Mouse (Mus musculus): ENCODE results near the gene Tor4a. TPM values are rescaled to one million over a fixed set of nuclear protein-coding genes. Genes with fewer than 3 reads are reported as not detected.

The Tor4a gene
- total and polyA plus RNA-seq, 3 experiments: 12.6 to 20.4 (median 15.3) TPM

GRCm38 (mm10) chr2:25195211-25196156 lies 1.2 kb downstream of the Tor4a start:
- dilution Hi-C loops (cut with MboI; ENCODE audit: extremely low pct_ligation_motif_present, extremely low pct_unique_long_range_greater_than_20kb, low sequenced_read_pairs) (no loop called here), in situ Hi-C loops (cut with MboI; ENCODE audit: low pct_ligation_motif_present, low pct_unique_long_range_greater_than_20kb, low sequenced_read_pairs) (no loop called here)
- Histone ChIP-seq H3K4me3 (replicated peaks in 1 of 3; ENCODE audit: low read depth in 2 of 3, low read length in 2 of 3, poor library complexity in 1 of 3) (peak overlapping the region; percentile 61 to 98 (median 83)), H3K27ac (ENCODE audit: insufficient read depth, low read depth) (peak overlapping the region; percentile 98), H3K27me3 (replicated peaks) (no peaks in the 10 kb centered on the region), H3K4me2 (ENCODE audit: insufficient read depth, low read depth, poor library complexity, severe bottlenecking) (peak overlapping the region; percentile 99), H3K9ac (ENCODE audit: insufficient read depth, low read depth) (peak overlapping the region; percentile 95), H3K9me3 (replicated peaks; ENCODE audit: low read length) (no peaks in the 10 kb centered on the region), H3K79me2 (replicated peaks; ENCODE audit: control insufficient read depth, extremely low read depth, insufficient read depth, poor library complexity, severe bottlenecking) (peaks cover 16% of the 10 kb centered on the region), H3K4me1 (ENCODE audit: control insufficient read depth in 1 of 2, insufficient read depth in 2 of 2) (peaks cover 14 to 36% of the 10 kb centered on the region in 2 experiments), H3K36me3 (replicated peaks in 1 of 2; ENCODE audit: control insufficient read depth in 1 of 2, insufficient read depth in 1 of 2, low read length in 1 of 2) (peaks cover 15 to 49% of the 10 kb centered on the region in 2 experiments)
- DNase-seq (ENCODE audit: extremely low read depth): peak; percentile 96
- no peak for TF ChIP-seq PAX5 (IDR thresholded peaks at IDR 0.05; ENCODE audit: low read length)
- no peak for TF ChIP-seq TBP (conservative IDR thresholded peaks at IDR 0.05; ENCODE audit: low read depth, low read length)
- peak; percentile 91 for TF ChIP-seq BHLHE40 (IDR thresholded peaks at IDR 0.05; ENCODE audit: low read depth, low read length)
- peak; percentile 83 for TF ChIP-seq CHD2 (IDR thresholded peaks at IDR 0.05; ENCODE audit: low read length)
- TF ChIP-seq ZMIZ1 (IDR thresholded peaks at IDR 0.05; ENCODE audit: low read depth, low read length): peak; percentile 53; the same call in 1 of the 2 replicates
- TF ChIP-seq ETS1 (conservative IDR thresholded peaks at IDR 0.05; ENCODE audit: low read depth, low read length): peak; percentile 74
- TF ChIP-seq MYC (IDR thresholded peaks at IDR 0.05; ENCODE audit: low read depth, low read length): peak; percentile 78
- TF ChIP-seq MAFK (IDR thresholded peaks at IDR 0.05; ENCODE audit: insufficient replicate concordance, low read length): no peak
- peak; percentile 41 for TF ChIP-seq POLR2A (IDR thresholded peaks at IDR 0.05; ENCODE audit: low read depth, low read length)
- no peak for TF ChIP-seq JUN (IDR thresholded peaks at IDR 0.05; ENCODE audit: insufficient read depth, low read depth, low read length)
- TF ChIP-seq RCOR1 (conservative IDR thresholded peaks at IDR 0.05; ENCODE audit: low read depth, low read length): no peak; the same call in 1 of the 2 replicates
- no peak for TF ChIP-seq POLR2AphosphoS2 (IDR thresholded peaks at IDR 0.05; ENCODE audit: low read depth, low read length)
- no peak for TF ChIP-seq KAT2A (IDR thresholded peaks at IDR 0.05; ENCODE audit: insufficient replicate concordance, low read length)
- TF ChIP-seq RAD21 (IDR thresholded peaks at IDR 0.05; ENCODE audit: low read depth, low read length): no peak
- no peak for TF ChIP-seq CTCF (conservative IDR thresholded peaks at IDR 0.05 in 1 of 2, IDR thresholded peaks at IDR 0.05 in 1 of 2; ENCODE audit: low read depth in 2 of 2, low read length in 2 of 2)
- TF ChIP-seq ZNF384 (IDR thresholded peaks at IDR 0.05; ENCODE audit: low read depth, low read length): no peak
- no peak for TF ChIP-seq ZKSCAN1 (IDR thresholded peaks at IDR 0.05; ENCODE audit: borderline replicate concordance, low read depth, low read length)
- TF ChIP-seq MXI1 (IDR thresholded peaks at IDR 0.05; ENCODE audit: low read depth, low read length): peak; percentile 68
- no peak; the same call in 1 of the 2 replicates for TF ChIP-seq EP300 (IDR thresholded peaks at IDR 0.05; ENCODE audit: low read length)
- peak; percentile 59 for TF ChIP-seq SIN3A (IDR thresholded peaks at IDR 0.05; ENCODE audit: low read length)
- TF ChIP-seq UBTF (IDR thresholded peaks at IDR 0.05; ENCODE audit: low read depth, low read length): peak; percentile 48; the same call in 1 of the 2 replicates
- TF ChIP-seq NELFE (IDR thresholded peaks at IDR 0.05; ENCODE audit: low read depth, low read length): no peak; the same call in 1 of the 2 replicates
- peak; percentile 82 for TF ChIP-seq MAX (IDR thresholded peaks at IDR 0.05; ENCODE audit: low read length)
- no peak for TF ChIP-seq SMC3 (IDR thresholded peaks at IDR 0.05; ENCODE audit: low read depth, low read length)
- TF ChIP-seq IRF4 (IDR thresholded peaks at IDR 0.05; ENCODE audit: low read depth, low read length): peak; percentile 53
- peak; percentile 77 for TF ChIP-seq USF1 (IDR thresholded peaks at IDR 0.05; ENCODE audit: low read depth, low read length)
- peak; percentile 79 for TF ChIP-seq MAZ (IDR thresholded peaks at IDR 0.05; ENCODE audit: low read depth, low read length)
- no peak for TF ChIP-seq E2F4 (IDR thresholded peaks at IDR 0.05; ENCODE audit: insufficient replicate concordance, low read depth, low read length)
- peak; percentile 54 for TF ChIP-seq TCF12 (IDR thresholded peaks at IDR 0.05; ENCODE audit: low read depth, low read length)
- peak; percentile 70 for TF ChIP-seq HCFC1 (IDR thresholded peaks at IDR 0.05; ENCODE audit: low read depth, low read length)
- peak; percentile 73 for TF ChIP-seq MEF2A (IDR thresholded peaks at IDR 0.05; ENCODE audit: borderline replicate concordance, low read depth, low read length)
- TF ChIP-seq CHD1 (IDR thresholded peaks at IDR 0.05; ENCODE audit: low read depth, low read length): no peak
- TF ChIP-seq GABPA (IDR thresholded peaks at IDR 0.05; ENCODE audit: insufficient replicate concordance, low read depth, low read length): no peak
- TF ChIP-seq ELF1 (IDR thresholded peaks at IDR 0.05; ENCODE audit: low read depth, low read length): peak; percentile 95
- no peak for TF ChIP-seq ZC3H11A (IDR thresholded peaks at IDR 0.05; ENCODE audit: low read depth, low read length)
- no peak; the same call in 1 of the 2 replicates for TF ChIP-seq USF2 (conservative IDR thresholded peaks at IDR 0.05; ENCODE audit: low read depth, low read length)
- peak; percentile 75 for TF ChIP-seq NRF1 (IDR thresholded peaks at IDR 0.05; ENCODE audit: low read depth, low read length)
- TF ChIP-seq JUND (conservative IDR thresholded peaks at IDR 0.05; ENCODE audit: low read depth, low read length): no peak
